Mouse (Mus musculus) cortical plate, adult 2 months (tissue): Measurements from ENCODE around the gene Rasgrp4.

Source experiments
- CTCF ChIP-seq: fragments of 200-500 bp; IDR thresholded peaks from 2 replicates; pipeline ENCODE4 v1.5.1; 2011; ENCODE audit warnings: mild to moderate bottlenecking, control low read depth, low read length; ENCODE audit not compliant: insufficient read depth; ENCODE audit errors: extremely low read depth
- POLR2A ChIP-seq: fragments of 200-500 bp; IDR thresholded peaks from 2 replicates; pipeline ENCODE4 v1.6.1; 2011; ENCODE audit warnings: mild to moderate bottlenecking, low read length, control low read depth; ENCODE audit not compliant: insufficient read depth; ENCODE audit errors: extremely low read depth

GRCm38 (mm10) chr7:29155838-29156782 lies 21.5 kb downstream of the Rasgrp4 start, which contains the start of gene Fam98c:
- TF ChIP-seq CTCF: no peak
- peak; percentile 69; the same call in 1 of the 2 replicates for TF ChIP-seq POLR2A
